8 mouse cellular contexts compared by ENCODE assay signal in the genomic region with DNA sequence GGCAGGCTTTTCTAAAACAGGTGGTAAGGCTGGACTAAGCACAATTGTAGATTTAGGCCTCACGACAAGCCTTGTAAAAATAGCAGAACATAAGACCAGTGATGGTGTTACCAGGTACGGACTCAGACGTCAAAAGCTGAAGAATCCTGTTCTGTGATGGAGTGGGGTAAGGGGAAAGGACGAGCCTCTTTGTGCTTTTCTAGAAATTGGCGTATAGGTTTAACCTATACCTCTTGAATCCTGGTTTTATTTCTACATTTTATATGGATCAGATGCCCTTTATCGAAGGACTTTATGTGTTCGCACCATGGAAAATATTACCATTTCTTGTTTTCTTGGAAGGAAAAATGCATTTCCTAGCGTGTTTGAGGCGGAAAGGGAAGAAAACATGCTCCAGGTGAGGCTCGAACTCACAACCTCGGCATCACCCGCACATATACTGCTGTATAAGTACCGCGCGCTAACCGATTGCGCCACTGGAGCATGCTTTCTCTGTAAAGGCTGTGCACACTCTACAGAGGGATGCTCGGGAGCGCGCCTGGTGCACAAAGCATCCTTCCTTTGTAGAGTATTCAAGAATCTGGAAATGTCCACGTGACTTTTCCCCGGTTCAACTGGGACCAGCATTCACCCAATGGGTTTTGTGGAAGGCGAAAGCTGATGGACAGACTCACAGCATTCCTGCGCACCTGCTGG. TPM values are rescaled to one million over a fixed set of nuclear protein-coding genes. Genes with fewer than 3 reads are reported as not detected.
DNase-seq lines count a peak whose midpoint lies in the region; ATAC-seq and TF ChIP-seq lines count a peak whose summit lies in the region.

No protein-coding gene starts in this region.

- H3K9me3 ChIP-seq in hindbrain, embryonic 15.5 days = no peaks in the 10 kb centered on the region
- no peaks in the 10 kb centered on the region for H3K9me3 ChIP-seq in limb, embryonic 14.5 days (ENCODE audit: control insufficient read depth, low read length)

- peak; percentile 100 for ATAC-seq in hindbrain, embryonic 15.5 days (ENCODE audit: low FRiP score, low read depth)
- peak; percentile 90 for ATAC-seq in limb, embryonic 14.5 days (ENCODE audit: low FRiP score, low read depth)

- H3K27me3 ChIP-seq in hindbrain, embryonic 15.5 days = no peaks in the 10 kb centered on the region
- no peaks in the 10 kb centered on the region for H3K27me3 ChIP-seq in limb, embryonic 14.5 days (ENCODE audit: control insufficient read depth, insufficient read depth, low read length)

- H3K4me2 ChIP-seq in hindbrain, embryonic 15.5 days = peak overlapping the region; percentile 57
- H3K4me2 ChIP-seq in limb, embryonic 14.5 days (replicated peaks; ENCODE audit: low read depth, low read length, severe bottlenecking) = peak overlapping the region; percentile 44

- peaks cover 6% of the 10 kb centered on the region for H3K4me1 ChIP-seq in hindbrain, embryonic 15.5 days (replicated peaks)
- H3K4me1 ChIP-seq in limb, embryonic 14.5 days (ENCODE audit: control insufficient read depth, insufficient read depth, low read length) = 0 out of 2 replicates have a peak, but pooled peaks cover 5% of the 10 kb centered on the region

- peak overlapping the region; percentile 95 for H3K27ac ChIP-seq in hindbrain, embryonic 15.5 days (replicated peaks)
- H3K27ac ChIP-seq in limb, embryonic 14.5 days (replicated peaks; ENCODE audit: low read depth, low read length) = no peak overlapping the region

- 5% methylated on average over 24 of the region's 24 CpGs for WGBS in hindbrain, embryonic 15.5 days
- WGBS in limb, embryonic 14.5 days = 6% methylated on average over 24 of the region's 24 CpGs

- H3K36me3 ChIP-seq in hindbrain, embryonic 15.5 days = no peaks in the 10 kb centered on the region
- H3K36me3 ChIP-seq in limb, embryonic 14.5 days (ENCODE audit: control insufficient read depth, insufficient read depth, low read length) = no peaks in the 10 kb centered on the region

- TF ChIP-seq POLR2A in limb, embryonic 14.5 days (IDR thresholded peaks at IDR 0.05; ENCODE audit: borderline replicate concordance, extremely low read depth, insufficient read depth, insufficient read length) = no peak

- peak; percentile 30 for DNase-seq in ovary, postnatal 36 days (ENCODE audit: low spot score)
- DNase-seq in ovary, postnatal 10 days (ENCODE audit: low spot score) = no peak
- DNase-seq in embryo, embryonic 11.5 days (ENCODE audit: low read depth, low spot score) = peak; percentile 82
- peak; percentile 77 for DNase-seq in limb, embryonic 14.5 days (ENCODE audit: low spot score)
- peak; percentile 94 for DNase-seq in right cerebral cortex, adult 18-20 months
- DNase-seq in urinary bladder, adult 18-20 months (ENCODE audit: low spot score in 2 of 2) = no peak
- DNase-seq in kidney, postnatal 10 days = no peak

- peak overlapping the region; percentile 86 for H3K9ac ChIP-seq in hindbrain, embryonic 15.5 days
- peak overlapping the region; percentile 45 for H3K9ac ChIP-seq in limb, embryonic 14.5 days (ENCODE audit: low read depth, low read length, severe bottlenecking)

- peak overlapping the region; percentile 71 for H3K4me3 ChIP-seq in hindbrain, embryonic 15.5 days
- peak overlapping the region; percentile 43 for H3K4me3 ChIP-seq in limb, embryonic 14.5 days (replicated peaks; ENCODE audit: low read length)

RNA-seq across cellular contexts. Expression of gene Zfp184, which starts 48.2 kb away (rescaled TPM):
- polyA plus RNA-seq in hindbrain, embryonic 15.5 days (2015; fragmentation: Nextera tagmentation; extraction: Ambion mirVana) = 11.7 and 12.3 TPM in 2 replicates
- polyA plus RNA-seq in limb, embryonic 14.5 days (2012; rRNA removed) = 7.5 and 8.3 TPM in 2 replicates
- 12.7 and 17.2 TPM in 2 replicates for polyA plus RNA-seq in limb, embryonic 14.5 days (2014; fragmentation: Nextera tagmentation; extraction: Ambion mirVana)

Comparison
In these comparisons a context has a peak if more than half of its experiments do, and no peak if none do; other contexts are left out.
1. DNase-seq: peak in ovary, postnatal 36 days (single experiment), embryo, embryonic 11.5 days (single experiment), limb, embryonic 14.5 days (single experiment) and right cerebral cortex, adult 18-20 months (single experiment); none in ovary, postnatal 10 days (single experiment), urinary bladder, adult 18-20 months (0 of 2) and kidney, postnatal 10 days (single experiment).